9 mouse cellular contexts compared by ENCODE assay signal in the genomic region with DNA sequence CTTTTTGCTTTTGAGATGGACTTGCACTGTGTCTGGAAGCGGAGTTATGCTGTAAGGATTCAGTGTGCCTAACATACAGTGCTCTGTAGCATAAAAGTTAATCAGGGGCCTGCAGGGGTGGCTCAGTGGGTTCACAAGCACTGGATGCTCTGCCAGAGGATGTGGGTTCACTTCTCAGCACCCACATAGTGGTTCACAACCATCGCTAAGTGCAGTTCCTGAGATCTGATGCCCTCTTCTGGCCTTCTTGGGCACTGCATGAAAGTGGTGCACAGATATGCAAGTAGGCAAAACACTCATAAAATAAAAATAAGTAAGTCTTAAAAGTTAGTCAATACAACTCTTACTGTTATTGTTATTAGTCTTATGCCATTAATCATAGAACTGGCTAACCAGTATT. TPM values are rescaled to one million over a fixed set of nuclear protein-coding genes. Genes with fewer than 3 reads are reported as not detected.
DNase-seq lines count a peak whose midpoint lies in the region; ATAC-seq and TF ChIP-seq lines count a peak whose summit lies in the region.
"Had no signal": no experiment of that assay in that cellular context is flagged by ENCODE, and none has a peak within 500 bp of the region (broad histone marks: within the 10 kb centered on the region; RNA-seq: fewer than 3 reads in every experiment).

No protein-coding gene starts in this region.

- TF ChIP-seq EP300 in heart, adult 2 months (IDR thresholded peaks at IDR 0.05; ENCODE audit: insufficient read depth, low read depth, low read length): no peak

- H3K9ac ChIP-seq in heart, adult 2 months (ENCODE audit: low read depth, low read length): no peak overlapping the region
- H3K9ac ChIP-seq: embryonic facial prominence, embryonic 12.5 days had no signal

- no peak overlapping the region for H3K27ac ChIP-seq in heart, adult 2 months
- no peak overlapping the region for H3K27ac ChIP-seq in heart, embryonic 10.5 days
- H3K27ac ChIP-seq in testis, adult 2 months (ENCODE audit: control insufficient read depth, insufficient read depth, low read depth, low read length): no peak overlapping the region
- H3K27ac ChIP-seq: embryonic facial prominence, embryonic 12.5 days had no signal

- DNase-seq in heart, adult 2 months: peak in 1 of 2 experiments; percentile 40
- no peak for DNase-seq in heart, embryonic 10.5 days (ENCODE audit: low spot score)
- no peak for DNase-seq in testis, postnatal 14 days (ENCODE audit: low spot score)
- DNase-seq in embryo, embryonic 10.5 days (ENCODE audit: low spot score): peak; percentile 53
- peak; percentile 81 for DNase-seq in thymus, postnatal 4 days
- DNase-seq in frontal cortex, postnatal 10 days (ENCODE audit: low spot score in 2 of 2): no peak

- no peaks in the 10 kb centered on the region for H3K4me1 ChIP-seq in heart, adult 2 months (ENCODE audit: control insufficient read depth, insufficient read depth, low read length)
- H3K4me1 ChIP-seq in heart, embryonic 10.5 days: no peaks in the 10 kb centered on the region
- no peaks in the 10 kb centered on the region for H3K4me1 ChIP-seq in testis, adult 2 months (ENCODE audit: control insufficient read depth, insufficient read depth, low read length)
- H3K4me1 ChIP-seq: embryonic facial prominence, embryonic 12.5 days had no signal

- no peak for TF ChIP-seq POLR2A in heart, adult 2 months (IDR thresholded peaks at IDR 0.05; ENCODE audit: insufficient read depth, low read depth, low read length)
- TF ChIP-seq POLR2A in testis, adult 2 months (IDR thresholded peaks at IDR 0.05; ENCODE audit: control insufficient read depth, low read depth, low read length): no peak

- no peak overlapping the region for H3K4me3 ChIP-seq in heart, adult 2 months
- no peak overlapping the region for H3K4me3 ChIP-seq in heart, embryonic 10.5 days
- no peak overlapping the region for H3K4me3 ChIP-seq in testis, adult 2 months (ENCODE audit: control insufficient read depth, low read depth, low read length)
- H3K4me3 ChIP-seq: embryonic facial prominence, embryonic 12.5 days had no signal

- ATAC-seq in megakaryocyte-erythroid progenitor cell, adult 5-6 weeks (replicated peaks; ENCODE audit: low FRiP score, low TSS enrichment, poor library complexity, severe bottlenecking): peak; percentile 73; the same call in 1 of the 2 replicates

- H3K36me3 ChIP-seq in heart, adult 2 months (ENCODE audit: control insufficient read depth, insufficient read depth, low read length): no peaks in the 10 kb centered on the region
- peaks cover 92% of the 10 kb centered on the region for H3K36me3 ChIP-seq in heart, embryonic 10.5 days
- H3K36me3 ChIP-seq in testis, adult 2 months (ENCODE audit: control insufficient read depth, insufficient read depth, low read length): peaks cover 1% of the 10 kb centered on the region

- peak; percentile 73 for TF ChIP-seq CTCF in heart, adult 2 months (IDR thresholded peaks at IDR 0.05)
- TF ChIP-seq CTCF in testis, adult 2 months (IDR thresholded peaks at IDR 0.05; ENCODE audit: control insufficient read depth, insufficient read depth, insufficient replicate concordance, low read depth, low read length): peak; percentile 38; the same call in 1 of the 2 replicates

- intact Hi-C loops in heart, adult 2 months (cut with DNase I): no loop called here

- WGBS in heart, adult 2 months: 83% methylated on average over 2 of the region's 2 CpGs
- WGBS in heart, embryonic 10.5 days: 70% methylated on average over 2 of the region's 2 CpGs

- no peaks in the 10 kb centered on the region for H3K9me3 ChIP-seq in heart, embryonic 10.5 days
- H3K9me3 ChIP-seq: embryonic facial prominence, embryonic 12.5 days had no signal

- no peaks in the 10 kb centered on the region for H3K79me2 ChIP-seq in heart, adult 2 months (replicated peaks; ENCODE audit: control insufficient read depth, insufficient read depth, low read length)

- no peaks in the 10 kb centered on the region for H3K27me3 ChIP-seq in heart, adult 2 months (ENCODE audit: control insufficient read depth, insufficient read depth, low read length)
- no peaks in the 10 kb centered on the region for H3K27me3 ChIP-seq in heart, embryonic 10.5 days (ENCODE audit: insufficient read depth, poor library complexity, severe bottlenecking)
- no peaks in the 10 kb centered on the region for H3K27me3 ChIP-seq in testis, adult 2 months (ENCODE audit: control insufficient read depth, insufficient read depth, low read length)
- H3K27me3 ChIP-seq: embryonic facial prominence, embryonic 12.5 days had no signal

RNA-seq across cellular contexts. Expression of a gene that starts 6.8 kb away (rescaled TPM):
- 10 to 100 TPM; 11.8 to 12.1 TPM for total RNA-seq in heart, adult 2 months (2021)
- 34.5 and 39.0 TPM in 2 replicates for polyA plus RNA-seq in heart, adult 2 months (2012; rRNA removed)
- 17.4 and 21.6 TPM in 2 replicates for polyA plus RNA-seq in heart, embryonic 10.5 days (2016; fragmentation: Nextera tagmentation; extraction: Ambion mirVana)
- polyA plus RNA-seq in testis, adult 2 months (2012; rRNA removed): 662 and 684 TPM in 2 replicates
- total RNA-seq in megakaryocyte-erythroid progenitor cell, adult 5-6 weeks (2014; fragmentation: Nextera tagmentation): 11.8 and 30.5 TPM in 2 replicates
- total RNA-seq in megakaryocyte-erythroid progenitor cell, adult 5-6 weeks (2017): 19.4 and 26.2 TPM in 2 replicates

RNA-seq across cellular contexts. Expression of a gene that starts 7.3 kb away (rescaled TPM):
- total RNA-seq in heart, adult 2 months (2021): 1 to 10 TPM; 9.6 to 9.9 TPM
- 13.4 and 19.9 TPM in 2 replicates for polyA plus RNA-seq in heart, adult 2 months (2012; rRNA removed)
- polyA plus RNA-seq in heart, embryonic 10.5 days (2016; fragmentation: Nextera tagmentation; extraction: Ambion mirVana): 44.0 and 47.2 TPM in 2 replicates
- 31.0 and 40.0 TPM in 2 replicates for polyA plus RNA-seq in testis, adult 2 months (2012; rRNA removed)
- total RNA-seq in megakaryocyte-erythroid progenitor cell, adult 5-6 weeks (2014; fragmentation: Nextera tagmentation): 25.0 and 36.0 TPM in 2 replicates
- total RNA-seq in megakaryocyte-erythroid progenitor cell, adult 5-6 weeks (2017): 19.5 and 24.5 TPM in 2 replicates

RNA-seq across cellular contexts. Expression of a gene that starts 14.1 kb away (rescaled TPM):
- 1 to 10 TPM; 4.7 to 5.1 TPM for total RNA-seq in heart, adult 2 months (2021)
- 3.4 and 5.2 TPM in 2 replicates for polyA plus RNA-seq in heart, adult 2 months (2012; rRNA removed)
- polyA plus RNA-seq in heart, embryonic 10.5 days (2016; fragmentation: Nextera tagmentation; extraction: Ambion mirVana): 10.6 and 12.2 TPM in 2 replicates
- 5.3 and 5.8 TPM in 2 replicates for polyA plus RNA-seq in testis, adult 2 months (2012; rRNA removed)
- 12.7 and 21.0 TPM in 2 replicates for total RNA-seq in megakaryocyte-erythroid progenitor cell, adult 5-6 weeks (2014; fragmentation: Nextera tagmentation)
- total RNA-seq in megakaryocyte-erythroid progenitor cell, adult 5-6 weeks (2017): 10.5 and 10.8 TPM in 2 replicates

RNA-seq across cellular contexts. Expression of a gene that starts 30.0 kb away (rescaled TPM):
- 100 to 1,000 TPM; 131 to 139 TPM for total RNA-seq in heart, adult 2 months (2021)
- polyA plus RNA-seq in heart, adult 2 months (2012; rRNA removed): 201 and 224 TPM in 2 replicates
- 227 and 370 TPM in 2 replicates for polyA plus RNA-seq in heart, embryonic 10.5 days (2016; fragmentation: Nextera tagmentation; extraction: Ambion mirVana)
- polyA plus RNA-seq in testis, adult 2 months (2012; rRNA removed): 2.3 and 3.6 TPM in 2 replicates
- total RNA-seq in megakaryocyte-erythroid progenitor cell, adult 5-6 weeks (2014; fragmentation: Nextera tagmentation): not detected in 2 replicates
- total RNA-seq in megakaryocyte-erythroid progenitor cell, adult 5-6 weeks (2017): not detected in 2 replicates

RNA-seq across cellular contexts. Expression of a gene that starts 31.0 kb away (rescaled TPM):
- total RNA-seq in heart, adult 2 months (2021): 1,000 to 10,000 TPM; 2,783 to 3,339 TPM
- 3,110 and 4,349 TPM in 2 replicates for polyA plus RNA-seq in heart, adult 2 months (2012; rRNA removed)
- polyA plus RNA-seq in heart, embryonic 10.5 days (2016; fragmentation: Nextera tagmentation; extraction: Ambion mirVana): 483 and 791 TPM in 2 replicates
- 4.4 and 6.0 TPM in 2 replicates for polyA plus RNA-seq in testis, adult 2 months (2012; rRNA removed)
- not detected in 2 replicates for total RNA-seq in megakaryocyte-erythroid progenitor cell, adult 5-6 weeks (2014; fragmentation: Nextera tagmentation)
- total RNA-seq in megakaryocyte-erythroid progenitor cell, adult 5-6 weeks (2017): not detected in 2 replicates

Comparison
In these comparisons a context has a peak if more than half of its experiments do, and no peak if none do; other contexts are left out.
1. DNase-seq: peak in embryo, embryonic 10.5 days (single experiment) and thymus, postnatal 4 days (single experiment); none in heart, embryonic 10.5 days (single experiment), testis, postnatal 14 days (single experiment) and frontal cortex, postnatal 10 days (0 of 2).
2. RNA of a gene that starts 6.8 kb away (polyA plus RNA-seq): 662 to 684 TPM in testis, adult 2 months; 34.5 to 39.0 TPM in heart, adult 2 months and 17.4 to 21.6 TPM in heart, embryonic 10.5 days; every median in the first group is over 10 times any median in the second.